Mouse (Mus musculus): Measurements from ENCODE around the gene Ints3.
"Not testable (repeated sequence)": the region's sequence is repeated elsewhere in the genome, so short reads cannot be mapped to it uniquely, and the experiment has no call there.

Gene Ints3

GRCm38 (mm10) chr3:90342853-90343252 is 90.6 kb downstream of the Ints3 start:
- DNase-seq, result not testable (repeated sequence)

Measured in kidney, adult 9 months (tissue).